Mouse (Mus musculus) layer of hippocampus, postnatal 36 days (tissue): Measurements from ENCODE around the gene Fnbp1l. TPM values are rescaled to one million over a fixed set of nuclear protein-coding genes. Genes with fewer than 3 reads are reported as not detected.

ENCODE experiments used
- DNase-seq, 2 experiments: peaks; one replicate each; pipeline ENCODE4 v3.0.0; 2022
- total RNA-seq, 2 experiments: library from RNA; stranded (reverse); gene quantifications; 2 replicates each; pipeline ENCODE4 v1.2.3; 2021

Gene Fnbp1l
- total RNA-seq, 2 experiments from 2014 or later, result 30.4 to 35.0 TPM

DNA sequence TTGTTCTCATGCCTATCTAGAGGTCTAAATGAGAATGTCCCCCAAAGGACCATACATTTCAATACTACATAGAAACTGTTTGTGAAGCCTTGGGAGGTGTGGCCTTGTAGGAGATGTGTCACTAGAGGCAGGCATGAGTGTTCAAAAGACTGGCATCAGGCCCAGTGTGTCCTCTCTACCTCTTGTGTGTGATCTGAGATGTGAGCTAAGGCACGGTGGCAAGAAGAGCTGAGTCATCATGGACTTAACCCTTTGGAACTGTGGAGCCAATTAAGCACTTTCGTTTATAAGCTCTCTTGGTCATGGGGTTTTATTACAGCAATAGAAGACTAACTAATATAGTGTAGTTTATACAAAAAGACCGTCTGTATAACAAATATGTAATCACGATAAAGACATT, 16.3 kb downstream of the Fnbp1l start:
- no peak for DNase-seq

DNA sequence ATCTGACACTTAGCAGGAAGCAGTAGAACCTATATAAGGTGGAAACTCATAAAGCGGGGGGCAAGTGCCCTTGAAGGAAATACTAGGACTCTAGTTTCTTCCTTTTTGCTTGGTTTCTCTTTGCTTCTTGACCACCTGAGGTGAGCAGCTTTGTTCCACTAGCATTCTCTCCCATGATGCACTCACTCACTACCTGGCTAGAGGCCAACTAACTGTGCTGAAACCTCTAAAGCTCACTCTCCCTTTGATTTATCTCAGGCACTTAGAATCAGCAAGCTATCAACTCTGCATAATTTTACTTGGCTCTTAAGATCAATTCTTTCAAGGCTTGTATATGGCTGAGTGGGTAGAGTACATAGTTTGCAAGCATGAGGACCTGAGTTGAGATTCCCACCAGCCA, 17.1 kb downstream of the Fnbp1l start:
- DNase-seq, result no peak

DNA sequence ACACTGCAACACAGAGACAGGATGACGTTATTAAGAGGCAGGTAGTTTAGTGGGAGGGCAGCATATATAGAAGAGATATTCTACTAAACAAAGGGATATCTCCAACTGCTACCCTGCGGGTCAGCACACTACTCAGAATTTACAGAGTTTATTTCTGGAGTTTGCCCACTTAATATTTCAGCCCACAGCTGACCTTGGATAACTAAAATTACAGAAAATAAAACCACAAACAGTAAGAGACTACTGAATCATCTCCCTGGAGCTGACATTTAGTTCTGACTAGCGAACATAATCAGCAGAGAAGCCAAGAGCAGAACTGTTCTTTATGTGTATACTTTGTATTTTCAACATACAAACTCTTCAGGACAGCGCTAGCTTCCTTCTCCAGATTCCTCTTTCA, 20.2 kb downstream of the Fnbp1l start:
- no peak for DNase-seq

DNA sequence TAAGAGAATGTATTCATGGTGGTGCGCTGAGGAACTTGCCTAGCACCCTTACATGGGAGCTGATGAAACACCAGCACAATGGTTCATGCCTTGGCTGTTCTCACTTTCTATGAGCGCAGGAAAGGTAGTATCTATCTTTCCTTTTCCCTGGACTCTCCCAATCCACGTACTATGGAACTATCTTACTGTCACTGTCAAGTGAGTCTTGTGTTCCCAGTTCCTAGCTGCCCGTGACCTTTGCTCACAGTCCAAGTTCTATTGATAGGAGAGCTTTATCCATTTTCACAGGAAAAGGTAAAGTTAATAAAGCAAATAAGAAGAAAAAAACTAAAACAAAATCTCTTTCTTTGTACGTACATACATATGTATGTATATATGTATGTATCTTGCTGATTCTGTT, 28.7 kb downstream of the Fnbp1l start:
- DNase-seq, result no peak

DNA sequence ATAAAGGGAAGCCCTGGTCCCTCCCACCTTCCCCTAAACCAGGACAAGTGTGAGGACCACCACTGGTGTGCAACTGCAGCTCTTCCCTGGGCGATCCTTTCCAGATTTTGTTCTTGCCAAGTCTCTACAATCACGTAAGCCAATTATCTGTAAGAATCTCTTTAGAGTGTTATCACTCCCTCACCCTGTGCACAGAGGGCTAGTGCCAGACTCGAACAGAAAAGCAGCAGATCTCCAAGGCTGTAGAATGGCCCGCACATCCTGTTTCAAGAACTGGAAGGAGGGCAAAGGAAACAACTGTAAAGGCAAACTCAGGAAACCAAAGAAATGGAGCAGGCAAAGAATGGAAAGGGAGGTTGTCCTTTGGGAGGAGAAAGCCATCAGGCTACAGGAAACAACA, 29.2 kb downstream of the Fnbp1l start:
- DNase-seq, result no peak

DNA sequence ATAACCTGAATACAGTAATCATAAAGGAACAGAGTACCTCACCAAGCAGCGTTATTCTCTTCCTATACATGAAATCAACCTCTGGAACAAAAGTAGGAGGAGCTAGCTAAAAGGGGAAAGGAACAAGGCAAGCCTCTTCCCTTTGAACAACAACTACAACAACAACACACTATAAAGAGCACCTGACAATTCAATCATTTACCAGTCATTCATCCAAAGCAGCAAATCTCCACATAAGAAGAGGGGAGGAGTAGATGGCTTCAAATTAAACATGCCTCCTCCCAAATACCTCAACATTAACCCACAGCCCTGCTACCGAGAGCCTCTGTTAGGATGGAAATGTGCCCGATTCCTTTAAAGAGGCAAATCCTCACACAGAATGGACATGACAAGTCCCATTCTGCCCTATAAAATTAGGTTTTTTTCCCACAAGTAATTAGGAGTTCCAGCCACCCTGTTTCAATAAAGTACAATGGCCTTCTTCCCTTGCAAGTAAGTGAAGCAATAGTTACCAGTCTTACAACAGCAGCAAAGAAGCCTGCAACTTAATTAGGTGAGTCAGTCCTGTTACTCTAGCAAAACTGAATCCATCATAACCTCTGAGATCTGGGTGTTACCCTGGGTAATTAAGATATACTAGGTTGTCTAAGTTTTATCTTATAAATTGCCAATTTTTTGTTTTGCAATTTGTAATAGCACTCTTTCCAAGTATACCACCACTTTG, 32.4 kb downstream of the Fnbp1l start:
- no peak for DNase-seq

DNA sequence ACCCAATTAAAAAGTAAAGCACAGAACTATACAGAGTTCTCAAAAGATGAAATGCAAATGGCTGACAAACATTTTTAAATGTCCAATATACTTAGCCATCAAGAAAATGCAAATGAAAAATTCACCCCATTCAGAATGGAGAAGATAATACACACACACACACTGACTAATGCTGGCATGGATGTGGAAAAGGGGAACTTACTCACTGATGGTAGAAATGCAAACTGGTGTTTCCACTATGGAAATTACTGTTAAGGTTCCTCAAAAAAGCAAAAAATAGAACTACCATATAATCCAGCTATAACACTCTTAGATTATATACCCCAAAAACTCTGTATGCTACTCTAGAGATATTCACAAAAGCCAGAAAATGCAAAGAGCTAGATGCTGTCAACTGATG, 42.2 kb downstream of the Fnbp1l start:
- no peak for DNase-seq

DNA sequence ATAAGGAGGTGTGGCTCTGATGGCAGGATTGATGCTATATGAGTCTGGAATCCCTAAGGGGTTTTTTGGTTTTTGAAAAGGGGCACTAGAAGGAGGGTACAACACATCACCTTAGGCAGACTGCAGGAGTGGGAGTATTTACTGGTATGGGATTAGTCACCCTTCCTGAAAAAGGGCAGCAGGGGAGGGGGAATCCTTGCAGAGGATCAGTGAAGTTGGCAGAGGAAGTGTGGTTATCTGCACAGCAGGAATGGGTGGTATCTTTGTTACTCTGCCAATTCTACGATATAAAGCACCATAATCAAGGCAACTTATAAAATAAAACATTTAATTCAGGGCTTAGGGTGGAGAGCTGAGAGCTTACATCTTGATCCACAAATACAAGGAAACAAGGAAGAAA, 44.6 kb downstream of the Fnbp1l start:
- DNase-seq, result no peak

DNA sequence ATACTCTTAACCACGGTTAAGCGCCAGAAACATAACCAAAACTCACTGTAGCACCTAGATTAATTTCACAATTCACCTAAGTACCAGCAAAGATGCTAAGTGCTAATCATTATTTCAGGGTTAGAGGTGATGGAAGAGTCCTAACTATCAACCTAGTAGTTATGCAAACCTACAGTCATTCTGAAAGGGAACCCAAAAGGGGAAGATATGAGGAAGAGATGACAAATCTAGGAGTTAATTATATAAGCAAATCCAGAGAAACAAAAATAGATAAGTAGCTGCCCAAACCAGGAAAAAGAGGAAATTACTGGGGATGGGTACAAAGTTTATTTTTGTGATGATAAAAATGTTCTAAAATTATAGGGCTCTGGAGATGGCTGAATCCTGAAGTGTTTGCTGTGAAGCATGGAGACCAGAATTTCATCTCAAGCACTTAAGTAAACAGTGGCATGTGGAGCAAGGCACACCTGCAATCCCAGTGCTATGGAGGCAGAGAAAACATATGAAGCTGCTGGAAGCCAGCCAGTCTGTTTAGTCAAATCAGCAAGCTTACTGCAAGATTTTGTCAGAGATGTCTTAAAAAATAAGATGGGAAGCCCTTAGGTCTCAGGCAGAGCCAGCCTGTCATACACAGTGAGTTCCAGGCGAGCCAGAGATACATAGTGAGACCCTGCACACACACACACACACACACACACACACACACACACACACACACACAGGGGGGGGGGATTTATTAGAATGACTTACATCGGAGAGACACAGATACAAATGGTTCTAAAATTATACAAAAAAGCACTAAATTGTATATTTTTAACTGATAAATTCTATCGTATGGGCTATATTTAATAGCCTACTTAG, 45.9 kb downstream of the Fnbp1l start:
- peak in 1 of 2 experiments; percentile 11 for DNase-seq

DNA sequence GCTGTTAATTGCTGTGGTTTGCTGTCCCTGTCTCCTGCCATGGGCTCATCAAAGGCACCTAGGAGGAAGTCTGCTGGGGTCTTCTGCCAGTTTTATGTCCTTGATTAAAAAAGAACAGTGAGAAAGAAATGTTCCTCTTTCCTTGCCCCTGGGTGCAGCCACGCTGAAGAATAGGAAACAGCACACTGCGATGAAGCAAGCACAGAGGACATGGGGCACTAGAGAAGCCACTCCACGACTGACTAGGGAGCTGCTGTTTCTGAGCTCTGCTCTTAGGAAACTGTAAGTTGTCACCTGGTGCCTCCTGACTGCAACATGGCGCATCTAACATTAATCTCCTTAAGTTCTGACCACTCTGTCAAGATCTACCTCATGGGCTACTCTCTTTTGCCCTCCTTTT, 53.0 kb downstream of the Fnbp1l start:
- no peak for DNase-seq

DNA sequence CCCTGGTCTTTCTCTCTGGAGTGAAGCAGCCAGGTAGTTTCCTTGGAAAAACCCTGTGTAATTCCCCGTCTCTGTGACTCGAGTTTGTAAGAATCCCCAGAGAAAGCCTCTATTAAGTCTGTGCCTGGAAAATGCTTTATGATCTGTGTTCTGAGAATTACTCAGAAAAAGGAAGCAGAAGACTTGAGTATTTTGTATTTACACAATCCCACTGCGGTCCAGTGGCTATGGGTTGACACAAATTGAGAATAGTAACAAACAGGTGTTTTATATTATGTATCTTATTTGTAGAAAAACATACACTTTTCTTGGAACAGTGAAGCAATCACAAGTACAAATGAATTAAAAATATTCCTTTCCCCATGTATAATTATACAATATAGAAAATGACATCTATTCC, 53.4 kb downstream of the Fnbp1l start:
- DNase-seq, result no peak

DNA sequence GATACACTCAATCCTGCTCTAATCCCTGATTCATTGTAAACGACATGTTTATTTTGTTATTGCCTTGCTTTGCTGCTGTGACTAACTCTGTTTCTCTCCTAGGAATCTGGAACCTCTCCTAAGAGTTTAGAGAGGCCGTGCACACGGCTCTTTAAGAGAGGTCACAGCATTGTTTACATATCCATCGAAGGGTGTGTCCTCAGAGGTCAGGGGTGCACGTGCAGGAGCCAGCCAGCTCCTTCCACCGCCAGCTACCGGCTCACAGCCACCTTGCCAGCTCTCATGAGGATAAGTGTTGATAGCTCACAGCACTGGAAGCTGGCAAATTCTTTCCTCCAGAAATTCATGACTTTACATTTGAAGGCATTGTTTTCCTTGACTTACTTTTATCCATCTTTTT, 54.2 kb downstream of the Fnbp1l start:
- no peak for DNase-seq

DNA sequence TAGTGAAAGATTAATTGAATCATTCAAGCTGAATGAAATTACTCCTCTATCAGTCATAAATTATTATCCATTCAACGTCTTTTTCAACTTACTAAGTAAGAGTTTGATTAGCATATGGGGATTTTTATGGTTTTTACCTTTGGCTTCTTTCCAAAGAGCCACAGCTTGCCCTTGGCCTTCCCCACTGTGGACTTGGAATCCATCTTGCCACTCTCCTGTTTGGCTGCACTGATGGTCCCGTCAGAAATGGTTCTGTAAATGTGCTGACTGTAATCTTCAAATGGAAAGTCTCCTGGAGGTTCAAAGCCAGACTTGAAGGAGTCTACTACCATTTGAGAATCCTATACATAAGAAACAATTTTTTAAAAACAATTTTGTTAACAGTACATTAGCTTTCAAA, 61.7 kb downstream of the Fnbp1l start:
- no peak for DNase-seq

DNA sequence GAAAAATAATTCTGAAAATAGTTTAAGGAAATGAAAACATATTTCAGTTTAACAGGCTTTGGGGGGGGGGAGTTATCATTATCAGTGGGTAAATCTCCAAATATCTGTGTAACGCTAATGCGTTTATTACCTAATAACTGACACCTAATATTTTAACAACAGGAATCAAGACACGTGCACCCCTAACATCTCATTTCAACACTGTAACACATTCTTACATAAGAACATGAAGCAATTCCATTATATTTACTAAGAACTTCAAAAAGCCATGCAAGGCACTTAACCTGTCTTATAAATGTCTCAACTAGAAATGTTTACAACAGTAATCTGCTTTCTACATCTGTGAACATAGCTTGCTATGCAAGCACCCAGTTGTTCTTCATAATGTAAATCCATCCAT, 68.3 kb downstream of the Fnbp1l start:
- DNase-seq, result no peak

DNA sequence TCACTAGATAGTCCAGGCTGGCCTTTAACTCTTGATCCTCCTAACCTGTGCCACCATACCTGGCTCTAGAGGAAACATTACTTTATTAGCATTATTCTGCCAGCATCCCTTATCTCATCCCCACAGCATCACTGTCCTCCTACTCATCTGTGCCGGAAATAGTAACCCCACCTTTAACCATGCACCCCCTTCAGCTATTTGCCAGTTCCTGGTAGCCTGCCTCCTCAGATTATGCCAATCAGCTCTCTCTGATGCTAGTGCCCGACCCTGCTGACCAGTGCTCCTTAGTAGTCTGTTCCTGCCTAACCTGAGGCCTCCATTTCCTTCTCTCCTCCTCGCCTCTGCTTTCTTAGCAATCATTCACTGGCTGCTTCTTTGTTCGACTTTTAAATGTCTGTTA, 72.0 kb downstream of the Fnbp1l start:
- no peak for DNase-seq

DNA sequence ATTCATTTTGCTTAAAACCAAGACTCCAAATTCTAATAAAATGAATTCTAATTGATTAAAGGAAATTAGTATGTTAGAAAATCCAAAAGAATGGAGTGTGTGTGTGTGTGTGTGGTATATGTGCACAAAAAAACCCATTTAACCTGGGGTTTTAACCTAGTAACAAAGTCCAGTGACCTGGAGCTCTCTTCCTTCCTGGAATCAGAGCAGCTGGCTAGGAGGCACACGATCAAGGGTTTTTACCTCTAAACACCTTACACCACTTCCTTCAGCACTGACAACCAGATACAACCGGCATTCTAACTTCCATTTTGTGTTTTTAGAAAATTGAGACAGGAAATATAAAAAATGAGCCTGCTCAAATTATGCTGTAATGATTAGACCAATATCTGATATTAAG, 74.2 kb downstream of the Fnbp1l start:
- no peak for DNase-seq

DNA sequence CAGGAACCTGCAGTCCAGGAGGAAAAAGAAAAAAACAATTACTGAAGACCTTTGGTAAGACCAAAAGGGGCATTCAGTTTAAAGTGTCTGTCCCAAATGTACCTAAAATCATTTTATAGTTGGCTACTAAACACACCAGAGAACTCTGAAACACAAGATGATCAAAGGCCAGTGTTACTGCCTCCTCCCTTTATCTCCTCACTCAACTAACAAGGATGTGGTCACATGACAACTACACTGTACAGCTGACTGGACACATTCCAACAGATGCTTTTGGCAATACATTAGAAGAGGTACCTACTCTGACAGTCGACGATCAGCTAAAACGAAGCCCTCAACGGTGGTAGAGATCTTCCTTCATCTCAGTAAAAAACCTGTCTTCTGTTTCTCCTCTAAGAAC, 78.6 kb downstream of the Fnbp1l start:
- DNase-seq, result no peak

DNA sequence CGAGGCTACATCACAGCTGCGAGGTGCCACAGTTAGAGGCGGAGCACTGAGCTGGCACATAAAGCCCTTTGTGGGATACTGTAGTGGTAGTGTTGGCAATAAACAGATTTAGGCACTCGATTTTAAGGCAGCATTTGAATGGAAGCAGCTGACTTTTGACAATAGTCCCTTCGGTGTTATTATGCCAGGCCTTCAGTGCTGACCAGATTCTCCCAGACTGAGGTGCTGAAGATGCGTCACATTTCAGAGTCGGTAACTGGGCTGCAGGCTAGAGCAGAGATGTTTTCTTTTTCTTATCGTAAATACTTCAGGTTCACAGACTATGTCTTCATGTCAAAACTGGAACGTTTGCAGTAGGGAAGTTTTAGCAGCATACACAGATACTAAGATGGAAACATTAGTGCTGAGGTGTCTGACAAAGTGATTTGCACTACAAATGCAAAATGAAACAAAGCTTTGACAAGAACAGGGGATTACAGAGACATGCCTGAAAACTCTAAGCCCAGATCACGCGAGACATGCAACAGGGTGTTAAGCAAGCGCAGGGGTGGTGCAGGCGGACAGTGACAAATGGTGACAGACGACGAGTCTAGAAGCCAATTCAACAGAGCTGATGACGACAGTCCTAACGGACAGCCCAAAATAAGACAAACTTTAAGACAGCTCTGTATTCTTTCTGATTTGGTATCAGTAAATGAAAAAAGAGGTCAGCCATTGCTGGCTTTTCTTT, 79.4 kb downstream of the Fnbp1l start:
- no peak for DNase-seq

DNA sequence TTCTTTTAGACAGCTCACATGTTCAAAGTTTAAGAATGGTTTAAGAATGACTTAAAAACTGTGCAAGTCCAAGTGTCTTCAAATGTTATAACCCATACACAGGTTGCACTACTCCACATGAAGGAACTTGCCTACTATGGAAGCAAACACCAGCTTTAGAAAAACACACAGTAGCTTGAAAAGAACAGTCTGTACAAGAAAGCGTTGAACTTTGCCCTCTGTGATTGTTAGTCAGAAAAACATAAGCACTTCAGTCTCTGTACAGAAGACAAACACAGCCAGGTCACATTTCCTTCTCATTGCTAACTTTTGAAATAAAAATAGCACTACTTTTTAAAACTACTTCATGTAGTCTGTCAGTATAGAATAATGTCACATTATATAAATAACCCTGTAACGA, 80.7 kb downstream of the Fnbp1l start:
- DNase-seq, result no peak

DNA sequence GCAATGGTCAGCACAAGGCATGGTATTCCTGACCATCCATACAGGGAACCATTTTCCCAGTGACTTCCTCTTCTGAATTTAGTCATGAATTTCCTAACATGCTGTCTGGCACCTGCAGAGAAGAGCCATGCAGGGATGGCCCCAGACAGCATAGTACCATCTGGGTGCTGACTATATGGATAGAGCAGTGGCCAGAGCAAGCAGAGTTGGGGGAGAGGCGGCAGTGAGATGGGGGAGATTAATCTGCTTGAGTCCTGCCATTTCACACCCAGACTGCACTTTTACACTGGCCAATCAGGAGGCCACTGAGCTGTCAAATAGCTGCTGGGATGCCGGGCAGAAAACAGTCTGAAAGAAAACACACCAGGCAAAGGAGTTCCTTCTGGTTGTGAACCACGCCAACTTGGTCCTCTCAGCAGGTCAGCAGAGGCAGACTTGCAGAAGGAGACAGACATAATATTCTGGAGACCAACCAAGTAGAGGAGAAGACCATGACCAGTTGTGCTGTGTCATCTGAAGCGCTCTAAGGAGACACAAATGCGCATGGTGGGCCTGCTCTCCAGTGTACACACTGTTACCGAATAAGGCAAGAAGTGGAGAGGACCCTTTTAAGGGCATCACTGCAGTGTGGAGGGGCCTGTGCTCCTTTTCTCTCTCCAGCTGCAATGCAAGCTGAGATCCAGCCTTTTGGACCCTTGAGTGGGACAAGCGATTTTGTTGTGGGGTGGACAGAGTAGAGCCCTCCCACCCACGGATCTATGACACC, 83.4 kb downstream of the Fnbp1l start:
- DNase-seq, result no peak

DNA sequence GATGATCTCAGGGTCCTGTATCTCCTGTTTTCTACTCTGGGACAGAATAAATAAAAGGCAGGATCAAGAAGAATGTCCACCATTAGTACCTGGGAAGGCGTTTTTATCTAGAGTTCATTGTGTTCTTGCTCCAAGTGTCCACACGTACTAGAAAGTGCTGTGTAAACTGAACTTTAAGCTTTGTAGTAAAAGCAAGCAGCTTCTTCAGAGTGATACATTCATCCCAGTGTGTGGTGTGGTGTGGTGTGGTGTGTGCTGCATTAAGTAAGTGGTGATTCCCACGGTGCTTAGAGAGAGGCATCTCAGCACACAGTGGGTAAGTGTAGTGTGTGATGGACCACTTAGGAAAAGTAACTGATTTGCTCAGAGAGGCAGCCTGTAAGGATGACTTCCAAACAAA, 91.0 kb downstream of the Fnbp1l start:
- DNase-seq, result no peak

DNA sequence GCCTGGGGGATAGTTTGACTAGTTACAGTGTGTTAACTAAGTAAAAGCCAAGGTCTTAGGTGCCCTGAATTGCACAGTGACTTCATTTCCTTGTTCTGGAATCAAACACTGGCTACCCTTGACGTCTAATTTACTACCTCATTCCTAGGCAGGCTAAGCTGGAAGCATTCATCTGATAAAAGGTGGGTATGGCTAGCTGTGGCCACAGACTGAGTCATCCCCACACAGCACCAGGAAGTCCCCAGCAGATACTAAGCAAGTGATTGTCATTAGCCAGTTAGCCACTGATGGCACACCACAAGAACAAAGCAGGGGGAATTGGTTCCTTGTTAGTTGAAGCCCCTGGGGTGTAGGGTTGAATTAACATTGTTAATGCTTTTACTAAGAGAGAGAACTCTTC, 98.2 kb downstream of the Fnbp1l start:
- no peak for DNase-seq

DNA sequence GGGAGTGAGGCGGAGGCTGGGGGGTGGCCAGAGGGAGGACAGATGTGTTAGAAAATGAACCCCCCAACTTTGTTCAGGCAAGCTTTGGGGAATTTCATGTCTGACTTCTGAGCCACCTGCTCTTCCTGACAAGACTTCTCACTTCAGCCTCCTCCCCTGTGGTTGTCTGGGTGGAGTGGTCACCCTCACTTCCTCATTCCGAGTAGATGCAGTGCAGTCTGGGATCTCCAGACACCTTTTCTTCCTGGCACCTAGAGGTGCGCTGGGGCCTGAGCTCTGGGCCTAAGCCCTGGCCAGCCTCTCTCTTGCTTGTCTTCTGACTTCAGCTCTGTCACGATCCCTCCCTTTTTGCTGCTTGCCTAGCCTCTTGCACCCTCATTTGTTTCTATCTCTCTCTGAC, 98.6 kb downstream of the Fnbp1l start:
- no peak for DNase-seq
